Mouse (Mus musculus) gastrocnemius, adult 2 months (tissue): ENCODE measurements around the gene 4930442H23Rik. TPM values are rescaled to one million over a fixed set of nuclear protein-coding genes. Genes with fewer than 3 reads are reported as not detected.

Experiments used
- DNase-seq: peaks from one replicate; pipeline ENCODE4 v3.0.0; 2022
- H3K27ac ChIP-seq: fragments of 200-600 bp; 2 replicates; pipeline ENCODE4 v1.8.1; 2022; ENCODE audit warnings: mild to moderate bottlenecking
- H3K4me3 ChIP-seq: fragments of 200-600 bp; 2 replicates; pipeline ENCODE4 v1.8.1; 2022; ENCODE audit warnings: mild to moderate bottlenecking, moderate library complexity
- CTCF ChIP-seq: fragments of 200-600 bp; IDR thresholded peaks from 2 replicates; pipeline ENCODE4 v1.8.1; 2022; ENCODE audit warnings: antibody characterized with exemption, mild to moderate bottlenecking, moderate library complexity
- intact Hi-C: fragments of 180-260 bp; cut with DNase I; formaldehyde crosslinking; loops from one replicate; pipeline ENCODE4 v1.15.1; 2025
- total RNA-seq, 2 experiments: library from RNA; stranded (reverse); gene quantifications; 2 replicates each; pipeline ENCODE4 v1.2.3; 2021

The 4930442H23Rik gene
- total RNA-seq, 2 experiments from 2014 or later = not detected

DNA sequence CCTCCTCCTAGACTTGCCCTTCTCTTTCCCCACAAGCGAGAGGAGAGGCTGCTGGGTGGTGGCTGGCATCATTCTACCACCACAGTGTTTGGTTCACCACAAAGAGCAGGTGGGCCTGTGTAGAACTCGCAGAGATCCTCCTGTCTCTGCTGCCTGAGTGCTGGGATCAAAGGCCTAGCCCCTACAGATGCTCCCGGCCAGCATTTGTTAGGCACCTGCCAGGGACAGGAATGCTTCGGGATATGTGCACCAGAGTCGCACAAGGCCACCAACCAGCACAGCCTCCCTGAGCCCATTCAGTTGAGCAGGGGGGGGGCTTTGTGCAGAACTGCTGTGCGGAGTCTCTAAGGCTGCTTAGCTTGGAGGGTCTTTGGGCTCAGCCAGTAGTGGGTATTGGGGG, 38.3 kb downstream of the 4930442H23Rik start:
- Histone ChIP-seq H3K4me3 (peak overlapping the region; percentile 4), H3K27ac (peak overlapping the region; percentile 36; the same call in 1 of the 2 replicates)
- intact Hi-C loops = no loop called here
- TF ChIP-seq CTCF = no peak
- no peak for DNase-seq

DNA sequence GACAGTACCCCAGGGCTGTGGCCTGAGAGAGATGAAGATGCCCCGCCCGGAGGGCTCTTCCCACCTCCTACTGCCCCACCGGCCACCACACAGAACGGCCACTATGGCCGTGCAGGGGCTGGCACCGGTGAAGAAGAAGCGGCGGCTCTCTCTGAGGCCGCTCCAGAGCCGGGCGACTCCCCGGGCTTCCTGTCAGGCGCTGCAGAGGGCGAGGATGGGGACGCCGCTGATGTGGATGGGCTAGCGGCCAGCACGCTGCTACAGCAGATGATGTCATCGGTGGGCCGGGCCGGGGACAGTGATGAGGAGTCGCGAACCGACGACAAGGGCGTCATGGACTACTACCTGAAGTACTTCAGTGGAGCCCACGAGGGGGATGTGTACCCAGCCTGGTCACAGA, 39.0 kb downstream of the 4930442H23Rik start:
- Histone ChIP-seq H3K27ac (peak overlapping the region; percentile 28; the same call in 1 of the 2 replicates), H3K4me3 (peak overlapping the region; percentile 40)
- no peak for TF ChIP-seq CTCF
- intact Hi-C loops = no loop called here
- DNase-seq = peak; percentile 62

DNA sequence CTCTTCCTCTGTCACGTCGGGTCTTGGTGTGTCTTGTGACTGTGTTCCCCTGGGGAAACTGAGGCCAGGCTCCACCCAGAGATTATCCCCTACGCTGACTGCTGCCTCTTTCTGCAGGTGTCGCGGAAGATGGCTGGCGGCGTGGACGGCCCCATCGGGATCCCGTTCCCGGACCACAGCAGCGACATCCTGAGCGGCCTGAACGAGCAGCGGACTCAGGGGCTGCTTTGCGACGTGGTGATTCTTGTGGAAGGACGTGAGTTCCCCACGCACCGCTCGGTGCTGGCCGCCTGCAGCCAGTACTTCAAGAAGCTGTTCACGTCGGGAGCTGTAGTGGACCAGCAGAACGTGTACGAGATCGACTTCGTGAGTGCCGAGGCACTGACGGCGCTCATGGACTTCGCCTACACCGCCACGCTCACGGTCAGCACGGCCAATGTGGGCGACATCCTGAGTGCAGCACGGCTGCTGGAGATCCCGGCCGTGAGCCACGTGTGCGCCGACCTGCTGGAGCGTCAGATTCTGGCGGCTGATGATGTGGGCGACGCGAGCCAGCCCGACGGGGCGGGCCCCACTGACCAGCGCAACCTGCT, 39.7 kb downstream of the 4930442H23Rik start:
- no peak for TF ChIP-seq CTCF
- no peak for DNase-seq
- Histone ChIP-seq H3K27ac (no peak overlapping the region), H3K4me3 (no peak overlapping the region; the same call in 1 of the 2 replicates)
- intact Hi-C loops = no loop called here

DNA sequence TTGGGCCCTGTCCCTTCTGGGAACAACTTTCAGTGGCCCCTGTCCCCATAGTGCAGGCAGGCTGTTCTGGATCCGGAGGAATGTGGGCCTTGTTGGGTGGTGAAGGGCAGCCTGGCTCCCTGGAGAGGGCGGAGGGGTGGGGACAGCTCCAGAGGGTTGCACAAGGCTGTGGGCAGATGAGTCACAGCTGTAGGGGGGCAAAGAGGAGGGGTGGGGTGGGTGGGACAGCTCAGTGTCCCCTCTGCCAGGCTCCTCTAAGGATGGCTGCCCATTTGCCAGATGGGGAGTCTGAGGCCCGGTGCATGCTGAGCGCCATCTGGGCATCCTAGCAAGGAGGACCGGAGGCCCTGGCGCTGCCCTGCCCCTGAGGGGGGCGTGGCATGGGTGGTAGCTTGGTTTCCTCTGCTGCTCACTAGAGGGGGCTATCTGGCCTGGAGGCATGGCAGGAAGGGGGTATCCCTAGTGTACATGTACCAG, 40.5 kb downstream of the 4930442H23Rik start:
- intact Hi-C loops = no loop called here
- no peak; the same call in 1 of the 2 replicates for TF ChIP-seq CTCF
- peak; percentile 61 for DNase-seq
- peak overlapping the region; percentile 98 for H3K27ac ChIP-seq
- peak overlapping the region; percentile 45 for H3K4me3 ChIP-seq

DNA sequence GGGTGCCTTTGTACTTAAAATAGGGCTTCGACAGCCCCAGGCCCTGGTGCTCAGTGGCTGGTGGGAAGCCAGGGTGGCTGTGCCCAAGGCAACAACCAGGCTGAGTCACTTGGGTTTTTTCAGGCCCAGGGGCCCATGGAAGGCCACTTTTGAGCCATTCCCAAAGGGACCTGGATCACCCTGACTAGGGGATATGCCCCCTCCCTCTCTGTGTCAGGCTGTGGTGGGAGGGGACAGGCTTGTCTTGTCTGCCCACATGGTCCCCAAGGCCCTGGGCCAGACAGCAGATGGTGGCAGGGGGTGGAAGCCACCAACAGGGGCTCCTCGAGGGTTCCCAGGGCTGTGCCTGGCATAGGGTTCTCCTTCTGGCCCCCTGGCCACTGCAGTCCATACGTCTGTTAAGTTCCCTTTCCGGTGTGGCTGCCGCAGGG, 41.1 kb downstream of the 4930442H23Rik start:
- intact Hi-C loops = no loop called here
- Histone ChIP-seq H3K27ac (peak overlapping the region; percentile 98), H3K4me3 (peak overlapping the region; percentile 45)
- TF ChIP-seq CTCF = no peak
- no peak for DNase-seq

DNA sequence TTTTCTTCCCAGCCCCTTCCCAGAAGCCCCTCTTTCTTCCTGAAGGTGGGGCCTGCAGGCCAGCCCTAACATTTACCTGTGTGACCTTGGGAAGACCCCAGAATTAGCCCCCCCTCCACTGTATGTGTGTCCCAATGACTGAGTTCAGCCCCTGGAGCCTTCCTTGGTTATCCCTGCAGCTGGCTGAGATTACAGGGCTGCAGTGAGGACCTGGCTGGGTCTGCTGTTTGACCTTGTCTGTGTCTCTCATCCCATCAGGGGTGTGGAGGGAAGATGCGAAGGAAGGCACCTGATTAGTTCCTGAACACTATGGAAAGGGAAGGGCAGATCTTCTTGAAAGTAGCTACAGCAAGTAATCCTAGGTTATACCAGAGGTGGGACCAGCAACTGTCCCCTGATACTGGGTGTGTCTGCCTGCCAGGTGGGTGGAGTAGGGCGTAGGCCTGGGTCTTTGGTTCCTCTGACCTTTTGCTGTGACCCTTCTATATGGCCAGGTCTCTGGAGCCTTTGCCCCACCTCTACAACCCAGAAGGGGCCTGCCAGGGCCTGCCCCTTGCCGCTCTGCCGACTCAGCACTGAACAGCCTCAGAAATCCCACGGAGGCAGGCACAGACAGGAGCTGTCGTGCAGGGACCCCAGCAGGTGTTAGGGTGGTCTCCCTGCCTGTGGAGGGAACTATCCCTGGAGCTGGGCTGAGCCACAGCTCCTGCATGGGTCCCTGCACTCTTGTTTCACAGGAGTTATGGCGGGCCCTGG, 42.0 kb downstream of the 4930442H23Rik start:
- no peak for DNase-seq
- intact Hi-C loops = loop anchor here (2.0 kb wide), 1 partner anchor 25 kb away; the partner anchor contains the start of gene Pias4
- no peak for TF ChIP-seq CTCF
- H3K4me3 ChIP-seq = peak overlapping the region; percentile 88
- H3K27ac ChIP-seq = peak overlapping the region; percentile 98

DNA sequence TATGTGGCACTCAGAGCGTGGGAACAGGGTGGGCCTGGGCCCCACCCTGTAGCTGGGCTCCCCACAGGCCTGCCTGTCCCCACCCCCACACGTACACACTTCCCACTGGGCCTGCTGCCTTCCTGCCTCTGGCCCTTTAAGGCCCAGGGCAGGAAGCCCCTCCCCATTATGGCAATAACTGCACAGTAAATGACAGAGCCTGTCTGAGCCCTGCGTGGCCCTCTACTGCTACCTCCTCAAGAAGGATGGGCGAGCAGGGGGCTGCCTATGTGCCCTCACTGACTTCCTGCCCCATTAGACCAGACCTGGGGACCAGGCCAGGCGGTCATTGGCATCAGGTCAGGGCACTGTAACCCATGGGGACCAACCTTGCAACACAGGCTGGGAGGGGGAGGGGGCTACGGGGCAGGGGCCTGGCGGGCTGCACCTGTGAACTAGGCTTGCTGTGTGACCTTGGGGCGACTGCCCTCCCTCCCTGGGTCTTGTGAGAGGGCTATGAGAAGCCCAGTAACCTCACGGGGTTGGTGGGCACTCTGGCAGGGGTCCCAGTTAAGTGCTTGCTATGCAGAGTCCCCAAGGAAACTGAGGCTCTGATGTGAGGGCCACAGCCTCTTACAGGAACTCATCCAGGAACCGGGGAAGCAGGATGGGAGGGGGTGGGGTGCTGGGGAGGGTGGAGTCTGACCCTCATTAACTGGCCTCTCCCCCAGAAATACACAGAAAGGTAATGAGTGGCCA, 42.8 kb downstream of the 4930442H23Rik start:
- intact Hi-C loops = loop anchor here (2.0 kb wide), 1 partner anchor 26 kb away; the partner anchor contains the start of gene Pias4
- DNase-seq = peak; percentile 68
- Histone ChIP-seq H3K4me3 (peak overlapping the region; percentile 88), H3K27ac (peak overlapping the region; percentile 98)
- TF ChIP-seq CTCF = no peak

- intact Hi-C loops = loop anchor here (2.0 kb wide), 1 partner anchor 27 kb away; the partner anchor contains the start of gene Pias4
- DNase-seq = peak; percentile 47
- Histone ChIP-seq H3K27ac (peak overlapping the region; percentile 98), H3K4me3 (peak overlapping the region; percentile 88)
- TF ChIP-seq CTCF = no peak
Measured at GRCm38 (mm10) chr10:81140005-81140404, 43.6 kb downstream of the 4930442H23Rik start.

GRCm38 (mm10) chr10:81139529-81139846, 44.2 kb downstream of the 4930442H23Rik start:
- no peak for TF ChIP-seq CTCF
- Histone ChIP-seq H3K4me3 (peak overlapping the region; percentile 88), H3K27ac (peak overlapping the region; percentile 98)
- intact Hi-C loops = no loop called here
- DNase-seq = no peak

DNA sequence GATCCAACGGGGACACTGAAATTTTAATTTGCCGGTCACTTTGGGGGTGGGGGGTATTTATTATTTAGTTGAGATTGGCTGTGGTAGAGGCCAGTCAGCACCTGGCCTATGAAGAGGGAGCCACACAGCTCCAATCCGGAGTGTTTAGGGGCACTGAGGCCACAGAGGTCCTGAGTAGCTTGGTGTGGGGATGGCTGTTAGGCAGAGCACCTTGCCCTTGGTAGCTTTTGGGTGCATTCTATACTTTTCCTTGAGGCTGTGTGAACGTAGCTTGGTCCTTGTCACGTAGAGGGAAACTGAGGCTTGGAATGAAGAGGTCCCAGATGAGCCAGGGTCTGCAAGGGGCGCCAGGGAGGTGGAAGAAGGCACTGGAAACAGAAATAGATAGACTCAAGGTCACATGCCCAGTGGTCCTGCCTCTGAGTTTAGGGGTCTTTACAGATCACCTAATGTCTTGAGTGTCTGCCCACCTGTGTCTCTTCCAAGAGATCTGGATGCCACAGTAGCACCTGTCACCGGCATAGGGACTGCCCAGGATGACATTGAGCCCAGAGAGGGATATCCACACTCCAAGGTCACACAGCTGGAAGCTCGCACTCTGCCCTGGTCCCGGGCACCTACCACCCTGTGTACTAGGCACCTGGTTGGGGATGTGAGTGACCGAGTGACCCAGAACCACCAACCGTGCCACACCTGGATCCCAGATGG, 44.7 kb downstream of the 4930442H23Rik start:
- TF ChIP-seq CTCF = no peak
- no peak for DNase-seq
- intact Hi-C loops = no loop called here
- H3K4me3 ChIP-seq = peak overlapping the region; percentile 88
- H3K27ac ChIP-seq = peak overlapping the region; percentile 98

DNA sequence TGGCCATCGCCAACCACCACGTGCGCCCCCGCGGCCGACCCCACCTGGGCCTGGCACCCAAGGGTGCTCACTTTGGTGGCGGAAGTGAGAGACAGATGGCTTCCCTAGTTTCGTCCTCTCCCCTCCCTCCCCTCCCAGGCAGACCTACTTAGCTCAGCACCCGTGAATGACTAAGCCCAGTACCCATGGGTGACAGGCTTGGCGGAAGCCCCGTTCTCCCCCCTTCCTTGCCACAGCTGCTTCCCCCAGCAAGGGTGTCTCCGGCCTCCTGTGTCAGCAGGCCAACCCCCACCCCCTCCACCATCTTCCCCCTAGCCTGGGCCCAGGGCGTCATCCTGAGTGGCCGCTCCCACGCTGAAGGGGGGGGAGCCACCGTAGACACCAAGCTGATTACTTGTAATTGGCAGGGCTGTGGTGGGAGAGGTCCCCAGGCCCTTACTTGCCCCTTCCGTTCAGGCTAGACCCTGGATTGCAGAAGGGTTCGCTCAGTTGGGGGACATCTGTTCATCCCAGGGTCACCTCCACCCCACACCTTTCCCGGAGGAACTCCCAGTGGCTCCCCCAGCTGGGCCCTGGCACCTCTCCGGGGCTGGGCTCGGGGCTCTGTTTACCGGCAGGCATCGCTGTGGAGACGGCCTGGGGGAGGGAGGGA, 45.4 kb downstream of the 4930442H23Rik start:
- TF ChIP-seq CTCF = no peak
- DNase-seq = peak; percentile 74
- peak overlapping the region; percentile 98 for H3K27ac ChIP-seq
- intact Hi-C loops = no loop called here
- peak overlapping the region; percentile 88 for H3K4me3 ChIP-seq
